Mouse (Mus musculus) frontal cortex, postnatal 36 days (tissue): ENCODE measurements around the gene Dock2.

ENCODE experiments used
- DNase-seq, 2 experiments: peaks; one replicate each; pipeline ENCODE4 v3.0.0; 2022; ENCODE audit warnings: low spot score in 2 of 2

Gene Dock2

GRCm38 (mm10) chr11:34195142-34195541 lies 588.5 kb downstream of the Dock2 start:
- DNase-seq = no peak

GRCm38 (mm10) chr11:34194158-34194941 lies 589.3 kb downstream of the Dock2 start:
- no peak for DNase-seq

GRCm38 (mm10) chr11:34193658-34194057 lies 590.0 kb downstream of the Dock2 start:
- DNase-seq = no peak

- DNase-seq = no peak
Observed at GRCm38 (mm10) chr11:34184266-34184665, 599.4 kb downstream of the Dock2 start.

- DNase-seq = peak in 1 of 2 experiments; percentile 33
Observed at GRCm38 (mm10) chr11:34181214-34182117, 602.2 kb downstream of the Dock2 start.

- no peak for DNase-seq
Observed at GRCm38 (mm10) chr11:34178752-34179151, 604.9 kb downstream of the Dock2 start.
